Mouse (Mus musculus) lung, adult 2 months (tissue): ENCODE results near the gene Opa3. TPM values are rescaled to one million over a fixed set of nuclear protein-coding genes. Genes with fewer than 3 reads are reported as not detected.
"Not testable (repeated sequence)": the region's sequence is repeated elsewhere in the genome, so short reads cannot be mapped to it uniquely, and the experiment has no call there.

Source experiments
- DNase-seq: peaks from one replicate; pipeline ENCODE4 v3.0.0; 2022
- H3K4me1 ChIP-seq: fragments of 200-500 bp; 2 replicates; pipeline ENCODE4 v1.6.1; 2011; ENCODE audit warnings: low read length; ENCODE audit not compliant: control insufficient read depth, insufficient read depth
- H3K4me3 ChIP-seq: fragments of 200-500 bp; replicated peaks from 2 replicates; pipeline ENCODE3; 2011; ENCODE audit warnings: low read depth, mild to moderate bottlenecking, control low read depth, low read length; ENCODE audit errors: extremely low read depth
- CTCF ChIP-seq: fragments of 200-500 bp; IDR thresholded peaks from 2 replicates; pipeline ENCODE4 v1.5.1; 2011; ENCODE audit warnings: mild to moderate bottlenecking, low read length, control low read depth; ENCODE audit not compliant: insufficient read depth
- POLR2A ChIP-seq: fragments of 200-500 bp; IDR thresholded peaks from 2 replicates; pipeline ENCODE4 v1.6.1; 2011; ENCODE audit warnings: low read depth, mild to moderate bottlenecking, control low read depth, low read length, borderline replicate concordance; ENCODE audit errors: extremely low read depth
- WGBS: fragments of 180-500 bp; shearing (Covaris S2); methylation state at CpG from one replicate; pipeline ENCODE4 v1.1.7; 2018; 5-methylcytosine and 5-hydroxymethylcytosine counted together
- polyA plus RNA-seq: library from polyadenylated mRNA; depleted of rRNA; stranded (reverse); fragments of >200 nt; gene quantifications from 2 replicates; pipeline ENCODE4 v1.2.3, GENCODE M21; 2012

Opa3 gene
- polyA plus RNA-seq, 1 experiment: 27.6 TPM

GRCm38 (mm10) chr7:19276253-19276652, 48.1 kb downstream of the Opa3 start:
- no peak for DNase-seq
- TF ChIP-seq POLR2A: no peak
- peak; percentile 59 for TF ChIP-seq CTCF
- Histone ChIP-seq H3K4me1 (no peaks in the 10 kb centered on the region), H3K4me3 (no peak overlapping the region)
- 58% methylated on average over 4 of the region's 4 CpGs for WGBS

- 2% methylated on average over 34 of the region's 34 CpGs for WGBS
- H3K4me1 ChIP-seq: no peaks in the 10 kb centered on the region
- no peak for TF ChIP-seq POLR2A
- TF ChIP-seq CTCF: no peak
- H3K4me3 ChIP-seq: no peak overlapping the region
- DNase-seq: no peak
Observed at GRCm38 (mm10) chr7:19279052-19279451, 50.9 kb downstream of the Opa3 start.

DNA sequence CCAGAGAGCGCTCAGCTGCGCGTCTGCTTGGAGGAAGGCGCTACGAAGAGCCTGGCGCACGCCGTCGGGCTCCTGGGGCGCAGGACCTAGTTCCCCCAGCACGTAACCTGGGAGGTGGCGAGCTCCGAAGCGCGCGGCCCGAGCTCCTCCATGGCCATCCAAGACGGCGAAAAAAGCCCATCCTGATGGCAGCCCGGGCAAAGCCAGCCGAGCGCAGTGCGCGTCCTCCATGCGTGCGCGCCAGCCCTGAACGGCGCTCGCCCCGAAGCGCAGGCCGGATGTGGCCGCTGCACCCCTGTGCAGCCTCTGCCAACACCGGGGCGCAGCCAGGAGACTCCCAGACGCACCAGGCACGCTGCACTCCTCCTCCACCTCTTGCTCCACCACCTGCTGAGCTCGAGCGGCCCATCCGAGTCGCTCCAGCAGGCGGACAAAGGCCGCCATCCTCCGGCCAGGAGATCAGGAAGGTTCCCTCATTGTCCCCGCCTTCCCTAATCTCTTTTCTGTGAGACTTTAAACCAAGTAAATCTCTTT, 51.5 kb downstream of the Opa3 start, which contains the start of gene Ppm1n:
Gene Ppm1n, minus strand, starts transcription at position 484 of the 534 bp plus-strand sequence.
- no peak within 1 kb of the TSS for H3K4me3 ChIP-seq
- no peaks in the 10 kb centered on the region for H3K4me1 ChIP-seq
- TF ChIP-seq CTCF: no peak
- 2% methylated on average over 46 of the region's 46 CpGs for WGBS
- no peak for DNase-seq

- not testable (repeated sequence) for H3K4me1 ChIP-seq, DNase-seq, H3K4me3 ChIP-seq
- 30% methylated on average over 6 of the region's 6 CpGs for WGBS
Observed at GRCm38 (mm10) chr7:19281680-19282304, 53.7 kb downstream of the Opa3 start.

DNA sequence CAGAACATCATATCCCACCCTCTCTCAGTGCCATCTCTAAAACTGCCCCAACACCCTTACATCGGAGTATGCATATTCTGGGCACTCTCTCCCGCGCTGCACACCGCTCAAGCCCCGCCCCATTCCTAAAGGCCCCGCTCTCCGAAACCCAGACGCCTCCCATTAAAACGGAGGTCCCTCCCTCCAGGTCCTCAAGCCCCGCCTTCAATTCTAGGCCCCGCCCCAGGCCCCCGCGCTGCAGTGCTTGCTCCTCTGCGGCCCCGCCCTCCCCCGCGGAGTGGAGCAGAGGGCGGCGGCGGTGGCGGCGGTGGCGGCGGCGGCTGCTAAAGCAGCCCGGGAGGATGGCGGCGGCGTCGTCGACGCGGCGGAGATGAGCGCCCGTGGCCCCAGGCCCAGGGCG, 54.3 kb downstream of the Opa3 start, which contains the start of gene Rtn2:
Gene Rtn2, plus strand, starts transcription at position 240 of the 400 bp plus-strand sequence.
- Histone ChIP-seq H3K4me1 (no peaks in the 10 kb centered on the region), H3K4me3 (peak within 1 kb of the TSS; percentile 36)
- TF ChIP-seq POLR2A: no peak
- no peak for TF ChIP-seq CTCF
- DNase-seq: peak; percentile 73
- WGBS: 2% methylated on average over 27 of the region's 37 CpGs

DNA sequence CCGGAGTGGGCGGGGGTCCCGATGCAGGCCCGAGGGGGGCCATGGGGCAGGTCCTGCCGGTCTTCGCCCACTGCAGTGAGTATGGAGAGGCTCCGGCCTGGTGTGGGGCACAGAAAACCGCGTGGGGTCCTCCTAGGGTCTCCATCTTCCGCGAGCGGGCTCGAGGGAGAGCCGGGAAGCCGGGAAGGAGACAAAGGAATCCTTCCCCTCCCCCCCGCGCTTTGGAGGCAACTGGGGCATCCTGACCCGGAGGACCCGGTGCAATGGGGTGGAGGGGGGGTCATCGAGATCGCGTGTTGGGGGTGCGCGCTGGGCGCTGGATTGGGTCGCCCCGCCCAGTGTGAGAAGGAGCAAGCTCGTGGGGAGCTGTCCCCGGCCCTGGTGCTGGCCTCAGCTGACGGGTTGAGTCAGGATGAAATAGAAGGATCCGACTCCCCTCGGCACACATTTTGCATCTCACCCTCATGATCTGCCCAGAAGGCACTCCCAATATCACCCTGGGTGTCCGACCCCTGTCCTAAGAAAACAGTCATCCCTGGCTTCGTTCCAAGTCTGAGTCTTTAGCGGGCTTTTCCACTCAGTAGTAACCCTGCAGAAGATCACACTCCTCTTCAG, 54.8 kb downstream of the Opa3 start:
- no peaks in the 10 kb centered on the region for H3K4me1 ChIP-seq
- 1% methylated on average over 34 of the region's 35 CpGs for WGBS
- H3K4me3 ChIP-seq: peak overlapping the region; percentile 36
- DNase-seq: peak; percentile 57
- no peak for TF ChIP-seq POLR2A
- no peak for TF ChIP-seq CTCF

- Histone ChIP-seq H3K4me3 (no peak overlapping the region), H3K4me1 (no peaks in the 10 kb centered on the region)
- WGBS: 36% methylated on average over 14 of the region's 14 CpGs
- no peak for DNase-seq
- TF ChIP-seq POLR2A (no peak), CTCF (no peak)
Observed at GRCm38 (mm10) chr7:19283406-19283804, 55.3 kb downstream of the Opa3 start.

DNA sequence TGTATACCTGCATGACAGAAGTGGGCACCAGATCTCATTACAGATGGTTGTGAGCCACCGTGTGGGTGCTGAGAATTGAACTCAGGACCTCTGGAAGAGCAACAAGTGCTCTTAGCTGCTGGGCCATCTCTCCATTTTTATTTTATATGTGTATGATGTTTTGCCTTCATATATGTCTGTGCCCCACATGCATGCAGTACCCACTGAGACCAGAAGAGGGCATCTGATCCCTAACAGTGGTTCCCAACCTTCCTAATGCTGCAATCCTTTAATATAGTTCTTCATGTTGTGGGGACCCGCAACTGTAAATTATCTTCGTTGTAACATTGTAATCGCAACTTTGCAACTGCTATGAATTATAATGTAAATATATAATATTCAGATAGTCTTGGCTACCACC, 56.6 kb downstream of the Opa3 start:
- TF ChIP-seq POLR2A: no peak
- TF ChIP-seq CTCF: peak; percentile 55
- Histone ChIP-seq H3K4me3 (no peak overlapping the region), H3K4me1 (no peaks in the 10 kb centered on the region)
- 26% methylated on average over 4 of the region's 4 CpGs for WGBS
- peak; percentile 62 for DNase-seq

- H3K4me3 ChIP-seq: peak overlapping the region; percentile 68
- no peaks in the 10 kb centered on the region; the same call in 1 of the 2 replicates for H3K4me1 ChIP-seq
- DNase-seq: no peak
- 2% methylated on average over 20 of the region's 20 CpGs for WGBS
- TF ChIP-seq CTCF: no peak
- TF ChIP-seq POLR2A: no peak
Observed at GRCm38 (mm10) chr7:19290969-19291596, 62.9 kb downstream of the Opa3 start.

DNA sequence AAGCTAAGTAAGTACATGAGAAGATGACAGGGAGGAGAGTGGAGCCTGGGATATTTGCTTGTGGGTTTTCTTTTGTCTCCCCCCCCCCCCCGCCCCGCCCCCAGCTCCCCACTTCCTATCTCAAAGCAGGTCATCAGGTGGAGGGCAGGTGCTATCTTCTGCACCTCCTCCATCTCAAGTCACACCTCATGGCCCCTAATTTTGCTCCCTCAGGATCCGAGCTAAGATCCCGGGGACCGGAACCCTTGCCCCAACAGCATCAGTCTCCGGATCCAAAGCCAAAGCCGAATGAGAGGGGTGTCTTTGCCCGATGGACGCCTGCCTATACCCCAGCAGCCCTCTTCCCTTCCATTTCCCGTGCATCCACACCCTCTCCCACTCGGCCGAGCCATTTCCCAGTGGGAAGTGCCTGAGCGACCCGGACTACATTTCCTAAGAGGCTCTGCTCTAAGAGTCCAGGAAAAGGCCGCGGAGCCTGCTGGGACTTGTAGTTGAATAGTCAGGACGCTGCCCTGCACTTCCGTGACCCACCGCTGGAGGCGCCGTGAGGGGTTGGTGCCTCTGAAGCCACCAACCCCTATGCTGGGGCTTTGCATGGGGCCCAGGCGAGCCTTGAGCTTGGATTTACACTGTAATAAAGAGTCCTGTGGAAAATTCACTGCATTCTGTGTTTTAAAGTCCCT, 67.5 kb downstream of the Opa3 start:
- peak; percentile 97 for DNase-seq
- peak; percentile 39; the same call in 1 of the 2 replicates for TF ChIP-seq POLR2A
- TF ChIP-seq CTCF: peak; percentile 81
- WGBS: 17% methylated on average over 22 of the region's 22 CpGs
- Histone ChIP-seq H3K4me1 (no peaks in the 10 kb centered on the region; the same call in 1 of the 2 replicates), H3K4me3 (peak overlapping the region; percentile 60)
